Mouse (Mus musculus) leukemia stem cell, adult 10-12 weeks (primary cell): ENCODE measurements around the gene Ggt5. TPM values are rescaled to one million over a fixed set of nuclear protein-coding genes. Genes with fewer than 3 reads are reported as not detected.

Source experiments
- polyA plus RNA-seq: library from polyadenylated mRNA; stranded (reverse); fragments of >175 nt; gene quantifications from 2 replicates; pipeline ENCODE4 v1.2.3, GENCODE M21; 2012; ENCODE audit warnings: low replicate concordance

The Ggt5 gene
- polyA plus RNA-seq = 2.8 and 5.4 TPM in 2 replicates

GRCm38 (mm10) chr10:75589129-75589528, at the start of gene Ggt5:
TSS of gene Ggt5 (plus strand) at chr10:75589340.

GRCm38 (mm10) chr10:75559676-75560548, 29.2 kb upstream of the Ggt5 start, which contains the start of gene Lrrc75b:
TSS of gene Lrrc75b (minus strand) at chr10:75560330.

GRCm38 (mm10) chr10:75561071-75561654, 28.0 kb upstream of the Ggt5 start, which contains the start of gene Ggt1:
TSS of gene Ggt1 (plus strand) at chr10:75561604.

GRCm38 (mm10) chr10:75643741-75644343, 54.7 kb downstream of the Ggt5 start, which contains the start of gene Susd2:
TSS of gene Susd2 (minus strand) at chr10:75644008.

Other genes starting within 250 kb of the Ggt5 start
- gene Upb1, start 188.2 kb upstream of the Ggt5 start, polyA plus RNA-seq = 0.12 and 0.63 TPM in 2 replicates
- 5.5 and 15.6 TPM in 2 replicates for gene Snrpd3, start 71.8 kb upstream of the Ggt5 start, polyA plus RNA-seq
- 23.0 and 44.2 TPM in 2 replicates for gene Gucd1, start 71.4 kb upstream of the Ggt5 start, polyA plus RNA-seq
- gene Lrrc75b, start 29.0 kb upstream of the Ggt5 start, polyA plus RNA-seq = 0.03 and 0.17 TPM in 2 replicates
- gene Ggt1, start 27.7 kb upstream of the Ggt5 start, polyA plus RNA-seq = 0.38 and 0.40 TPM in 2 replicates
- 1.5 and 3.0 TPM in 2 replicates for gene Susd2, start 54.7 kb downstream of the Ggt5 start, polyA plus RNA-seq
- 92.4 and 95.9 TPM in 2 replicates for gene Cabin1, start 175.0 kb downstream of the Ggt5 start, polyA plus RNA-seq
- gene Ddt, start 184.1 kb downstream of the Ggt5 start, polyA plus RNA-seq = 6.1 and 31.5 TPM in 2 replicates
- not detected in 2 replicates for gene Gm20441, start 191.6 kb downstream of the Ggt5 start, polyA plus RNA-seq
- gene Gstt3, start 192.1 kb downstream of the Ggt5 start, polyA plus RNA-seq = 0.27 and 0.55 TPM in 2 replicates
- gene Gstt1, start 209.2 kb downstream of the Ggt5 start, polyA plus RNA-seq = 0.18 and 1.6 TPM in 2 replicates
- not detected in 2 replicates for gene Gstt4, start 233.2 kb downstream of the Ggt5 start, polyA plus RNA-seq
- 3.1 and 4.5 TPM in 2 replicates for gene Gstt2, start 248.1 kb downstream of the Ggt5 start, polyA plus RNA-seq